Mouse (Mus musculus): ENCODE results near the gene Cdh12. TPM values are rescaled to one million over a fixed set of nuclear protein-coding genes. Genes with fewer than 3 reads are reported as not detected.
"Not testable (repeated sequence)": the region's sequence is repeated elsewhere in the genome, so short reads cannot be mapped to it uniquely, and the experiment has no call there.

Cdh12 gene
- not detected for polyA plus RNA-seq (2017; shearing (Covaris generic))

- ATAC-seq: no peak
These were observed at the start of gene Cdh12 for GRCm38 (mm10) chr15:20448861-20449663. Gene Cdh12 (plus strand): TSS chr15:20449265.

GRCm38 (mm10) chr15:20403596-20403995, 45.5 kb upstream of the Cdh12 start:
- ATAC-seq: no peak

- no peak for ATAC-seq
These were observed 35.7 kb upstream of the Cdh12 start for GRCm38 (mm10) chr15:20413397-20413796.

- no peak for ATAC-seq
These were observed 12.7 kb upstream of the Cdh12 start for GRCm38 (mm10) chr15:20436356-20436755.

GRCm38 (mm10) chr15:20450558-20450957, 1.5 kb downstream of the Cdh12 start:
- no peak for ATAC-seq

- ATAC-seq: no peak
These were observed 9.4 kb downstream of the Cdh12 start for GRCm38 (mm10) chr15:20458508-20458907.

- ATAC-seq: no peak
These were observed 13.4 kb downstream of the Cdh12 start for GRCm38 (mm10) chr15:20462500-20462899.

- no peak for ATAC-seq
These were observed 14.5 kb downstream of the Cdh12 start for GRCm38 (mm10) chr15:20463601-20464000.

- ATAC-seq: no peak
These were observed 101.9 kb downstream of the Cdh12 start for GRCm38 (mm10) chr15:20550979-20551378.

GRCm38 (mm10) chr15:20571012-20571411, 121.9 kb downstream of the Cdh12 start:
- ATAC-seq: no peak

GRCm38 (mm10) chr15:20582567-20583075, 133.6 kb downstream of the Cdh12 start:
- ATAC-seq: no peak

- ATAC-seq: no peak
These were observed 142.5 kb downstream of the Cdh12 start for GRCm38 (mm10) chr15:20591599-20591998.

GRCm38 (mm10) chr15:20605751-20606150, 156.7 kb downstream of the Cdh12 start:
- ATAC-seq: not testable (repeated sequence)

- ATAC-seq: no peak
These were observed 185.5 kb downstream of the Cdh12 start for GRCm38 (mm10) chr15:20634593-20634992.

GRCm38 (mm10) chr15:20639155-20639554, 190.1 kb downstream of the Cdh12 start:
- ATAC-seq: no peak

GRCm38 (mm10) chr15:20642905-20643414, 193.9 kb downstream of the Cdh12 start:
- no peak for ATAC-seq

GRCm38 (mm10) chr15:20660221-20660620, 211.2 kb downstream of the Cdh12 start:
- no peak for ATAC-seq

GRCm38 (mm10) chr15:20666650-20667049, 217.6 kb downstream of the Cdh12 start, which contains the start of gene Acot10:
Gene Acot10 (minus strand): TSS chr15:20666750.
- ATAC-seq: no peak

GRCm38 (mm10) chr15:20667350-20667749, 218.3 kb downstream of the Cdh12 start:
- no peak for ATAC-seq

GRCm38 (mm10) chr15:20667989-20668388, 218.9 kb downstream of the Cdh12 start:
- ATAC-seq: no peak

- ATAC-seq: not testable (repeated sequence)
These were observed 220.4 kb downstream of the Cdh12 start for GRCm38 (mm10) chr15:20669507-20669906.

- ATAC-seq: no peak
These were observed 233.7 kb downstream of the Cdh12 start for GRCm38 (mm10) chr15:20682719-20683118.

GRCm38 (mm10) chr15:20684200-20684599, 235.1 kb downstream of the Cdh12 start:
- no peak for ATAC-seq

GRCm38 (mm10) chr15:20696229-20696628, 247.2 kb downstream of the Cdh12 start:
- ATAC-seq: no peak
